Mouse (Mus musculus) cerebral cortex, adult 2 months (tissue): ENCODE data around the gene Slc17a8.

ENCODE experiments used
- WGBS: fragments of 180-500 bp; shearing (Covaris S2); methylation state at CpG from one replicate; pipeline ENCODE4 v1.1.7; 2018; 5-methylcytosine and 5-hydroxymethylcytosine counted together

Slc17a8 gene

GRCm38 (mm10) chr10:89589877-89590276, 31.2 kb downstream of the Slc17a8 start:
- 91% methylated on average over 1 of the region's 1 CpGs for WGBS

GRCm38 (mm10) chr10:89588708-89589107, 32.3 kb downstream of the Slc17a8 start:
- 98% methylated on average over 1 of the region's 1 CpGs for WGBS

- WGBS, result 85% methylated on average over 4 of the region's 4 CpGs
Observed at GRCm38 (mm10) chr10:89584709-89585108, 36.3 kb downstream of the Slc17a8 start.

GRCm38 (mm10) chr10:89578801-89579200, 42.3 kb downstream of the Slc17a8 start:
- 93% methylated on average over 4 of the region's 4 CpGs for WGBS

GRCm38 (mm10) chr10:89577666-89578065, 43.4 kb downstream of the Slc17a8 start:
- WGBS, result 94% methylated on average over 3 of the region's 3 CpGs

GRCm38 (mm10) chr10:89573421-89573820, 47.6 kb downstream of the Slc17a8 start:
- 71% methylated on average over 3 of the region's 3 CpGs for WGBS

- WGBS, result 93% methylated on average over 6 of the region's 6 CpGs
Observed at GRCm38 (mm10) chr10:89572946-89573345, 48.1 kb downstream of the Slc17a8 start.

- WGBS, result 89% methylated on average over 2 of the region's 2 CpGs
Observed at GRCm38 (mm10) chr10:89567391-89567790, 53.7 kb downstream of the Slc17a8 start.

GRCm38 (mm10) chr10:89565301-89566022, 55.6 kb downstream of the Slc17a8 start:
- WGBS, result 95% methylated on average over 9 of the region's 9 CpGs

- WGBS, result 88% methylated on average over 6 of the region's 6 CpGs
Observed at GRCm38 (mm10) chr10:89562113-89562512, 58.9 kb downstream of the Slc17a8 start.

- WGBS, result 51% methylated on average over 3 of the region's 3 CpGs
Observed at GRCm38 (mm10) chr10:89559351-89559750, 61.7 kb downstream of the Slc17a8 start.

GRCm38 (mm10) chr10:89554885-89555284, 66.2 kb downstream of the Slc17a8 start:
- 89% methylated on average over 13 of the region's 13 CpGs for WGBS

GRCm38 (mm10) chr10:89553855-89554254, 67.2 kb downstream of the Slc17a8 start:
- 68% methylated on average over 7 of the region's 7 CpGs for WGBS

- whole genome bisulfite sequencing, result 79% methylated on average over 5 of the region's 5 CpGs
Observed at GRCm38 (mm10) chr10:89553015-89553414, 68.0 kb downstream of the Slc17a8 start.

GRCm38 (mm10) chr10:89551657-89552056, 69.4 kb downstream of the Slc17a8 start:
- WGBS, result 32% methylated on average over 4 of the region's 4 CpGs

GRCm38 (mm10) chr10:89548028-89548427, 73.0 kb downstream of the Slc17a8 start:
- WGBS, result 64% methylated on average over 6 of the region's 6 CpGs

- 67% methylated on average over 2 of the region's 2 CpGs for WGBS
Observed at GRCm38 (mm10) chr10:89546989-89547388, 74.1 kb downstream of the Slc17a8 start.

- 80% methylated on average over 6 of the region's 6 CpGs for WGBS
Observed at GRCm38 (mm10) chr10:89543867-89544266, 77.2 kb downstream of the Slc17a8 start.

- 88% methylated on average over 3 of the region's 3 CpGs for WGBS
Observed at GRCm38 (mm10) chr10:89542321-89542720, 78.7 kb downstream of the Slc17a8 start.

GRCm38 (mm10) chr10:89532929-89533727, 87.9 kb downstream of the Slc17a8 start, which contains the start of gene Nr1h4:
TSS of gene Nr1h4 (minus strand) at chr10:89533585.
- 56% methylated on average over 17 of the region's 17 CpGs for WGBS

- WGBS, result 90% methylated on average over 5 of the region's 5 CpGs
Observed at GRCm38 (mm10) chr10:89532451-89532850, 88.6 kb downstream of the Slc17a8 start.

GRCm38 (mm10) chr10:89531976-89532375, 89.1 kb downstream of the Slc17a8 start:
- WGBS, result 59% methylated on average over 2 of the region's 2 CpGs

- WGBS, result 56% methylated on average over 5 of the region's 5 CpGs
Observed at GRCm38 (mm10) chr10:89531194-89531634, 89.8 kb downstream of the Slc17a8 start.
